Mouse (Mus musculus) T-cell, adult 2 months (primary cell): ENCODE measurements at regions not wholly inside any gene's neighbourhood (a gene's known extent, or its start where the extent isn't known, plus 50 kb on each side); places are given as distances from the start of the nearest gene placed in this dataset.

Experiments
- DNase-seq: peaks from one replicate; pipeline ENCODE4 v3.0.0; 2022; ENCODE audit warnings: low spot score

DNA sequence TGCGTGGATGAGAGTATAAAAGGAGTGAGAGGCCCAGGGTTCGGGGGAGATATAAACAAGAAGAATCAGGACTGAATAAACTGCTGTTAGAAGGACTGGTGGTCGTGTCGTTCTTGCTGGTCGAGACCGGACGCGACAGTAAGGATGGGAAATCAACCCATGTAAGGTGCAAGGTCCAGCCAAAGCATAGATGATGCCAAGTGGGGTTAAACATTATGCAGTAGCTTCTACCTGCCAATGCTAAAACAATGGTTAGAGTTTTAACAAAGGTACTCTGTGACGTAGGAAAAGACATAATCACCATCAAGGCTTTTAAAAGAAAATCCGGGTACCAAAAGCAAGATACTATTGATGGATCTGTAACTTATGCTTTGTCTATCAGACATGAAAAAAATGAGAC, 58.4 kb upstream of the Tmc1 start:
- DNase-seq, result no peak

DNA sequence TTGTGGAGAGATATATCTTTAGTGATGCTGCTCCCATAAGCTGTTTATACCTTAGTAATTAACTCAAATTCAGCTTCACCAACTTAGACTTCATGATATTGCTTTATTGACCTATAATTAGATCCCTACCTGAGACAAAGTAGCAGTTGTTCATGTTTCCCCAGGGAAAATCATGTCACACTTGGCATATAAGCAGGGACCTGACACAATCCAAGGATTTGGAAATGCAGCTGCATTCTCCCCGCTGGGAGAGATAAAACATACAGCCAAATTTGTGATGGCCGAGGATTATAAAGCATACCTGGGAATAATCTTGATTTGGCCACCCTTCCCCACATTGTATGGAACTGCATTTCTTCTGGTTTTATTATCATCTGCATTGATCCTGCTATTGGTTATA, 55.6 kb upstream of the Tmc1 start:
- DNase-seq, result no peak

DNA sequence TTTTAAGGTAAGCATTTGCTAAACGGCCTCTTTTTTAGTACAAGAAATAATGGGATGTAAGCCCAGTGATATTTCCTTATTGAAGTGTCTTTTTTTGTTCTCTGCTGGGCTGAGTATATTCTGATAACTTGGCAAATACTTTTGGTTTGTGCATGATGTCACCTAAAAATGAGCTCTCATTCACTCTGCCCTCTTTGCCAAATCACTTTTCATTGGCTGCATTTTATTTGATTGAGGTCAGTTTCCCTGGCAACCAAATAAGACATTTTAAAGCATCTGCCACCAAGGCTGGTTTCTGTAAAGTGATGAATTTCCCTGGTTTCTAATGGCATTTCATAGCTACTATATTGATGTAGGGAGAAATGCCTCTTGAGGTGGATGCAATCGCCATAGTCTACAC, 50.4 kb upstream of the Tmc1 start:
- DNase-seq, result no peak
